Mouse (Mus musculus) monocyte, adult 59 days (primary cell): ENCODE measurements around the gene Olfr599. TPM values are rescaled to one million over a fixed set of nuclear protein-coding genes. Genes with fewer than 3 reads are reported as not detected.

ENCODE experiments used
- total RNA-seq, 2 experiments: library from RNA; stranded (reverse); gene quantifications; one replicate each; pipeline ENCODE4 v1.2.4; 2023

Gene Olfr599
- not detected for total RNA-seq

GRCm38 (mm10) chr7:103335617-103336016, at the start of gene Olfr599:
TSS of gene Olfr599 (plus strand) at chr7:103335917.

GRCm38 (mm10) chr7:103305348-103305747, 30.4 kb upstream of the Olfr599 start, which contains the start of gene Olfr596:
TSS of gene Olfr596 (plus strand) at chr7:103305648.

GRCm38 (mm10) chr7:103316015-103316414, 19.7 kb upstream of the Olfr599 start, which contains the start of gene Olfr597:
TSS of gene Olfr597 (plus strand) at chr7:103316315.

GRCm38 (mm10) chr7:103323268-103323667, 12.4 kb upstream of the Olfr599 start, which contains the start of gene Olfr598:
TSS of gene Olfr598 (plus strand) at chr7:103323568.

GRCm38 (mm10) chr7:103349569-103349968, 13.9 kb downstream of the Olfr599 start, which contains the start of gene Olfr600:
TSS of gene Olfr600 (minus strand) at chr7:103349669.

GRCm38 (mm10) chr7:103362555-103362954, 26.8 kb downstream of the Olfr599 start, which contains the start of gene Olfr601:
TSS of gene Olfr601 (minus strand) at chr7:103362655.

GRCm38 (mm10) chr7:103386077-103386476, 50.4 kb downstream of the Olfr599 start, which contains the start of gene Olfr603:
TSS of gene Olfr603 (minus strand) at chr7:103386177.

Other genes starting within 250 kb of the Olfr599 start
- not detected for gene Olfr585, start 238.2 kb upstream of the Olfr599 start, total RNA-seq
- gene Olfr586, start 210.3 kb upstream of the Olfr599 start, total RNA-seq = not detected
- not detected for gene Olfr588-ps1, start 195.0 kb upstream of the Olfr599 start, total RNA-seq
- not detected for gene Olfr589, start 179.6 kb upstream of the Olfr599 start, total RNA-seq
- not detected for gene Olfr591, start 157.6 kb upstream of the Olfr599 start, total RNA-seq
- not detected for gene Olfr592, start 151.1 kb upstream of the Olfr599 start, total RNA-seq
- not detected for gene Olfr593, start 124.1 kb upstream of the Olfr599 start, total RNA-seq
- not detected for gene Olfr594, start 118.9 kb upstream of the Olfr599 start, total RNA-seq
- not detected for gene Usp17ld, start 83.4 kb upstream of the Olfr599 start, total RNA-seq
- gene Olfr596, start 30.3 kb upstream of the Olfr599 start, total RNA-seq = not detected
- gene Olfr597, start 19.6 kb upstream of the Olfr599 start, total RNA-seq = not detected
- gene Olfr598, start 12.3 kb upstream of the Olfr599 start, total RNA-seq = not detected
- gene Olfr600, start 13.8 kb downstream of the Olfr599 start, total RNA-seq = not detected
- not detected for gene Olfr601, start 26.7 kb downstream of the Olfr599 start, total RNA-seq
- gene Olfr603, start 50.3 kb downstream of the Olfr599 start, total RNA-seq = not detected
- gene Usp17lc, start 79.2 kb downstream of the Olfr599 start, total RNA-seq = not detected
- not detected for gene Olfr605, start 109.5 kb downstream of the Olfr599 start, total RNA-seq
- gene Olfr606, start 113.1 kb downstream of the Olfr599 start, total RNA-seq = not detected
- not detected for gene Olfr607, start 128.2 kb downstream of the Olfr599 start, total RNA-seq
- not detected for gene Olfr608, start 134.0 kb downstream of the Olfr599 start, total RNA-seq
- gene Olfr609, start 162.1 kb downstream of the Olfr599 start, total RNA-seq = not detected
- not detected for gene Olfr610, start 176.2 kb downstream of the Olfr599 start, total RNA-seq
- gene Olfr611, start 184.9 kb downstream of the Olfr599 start, total RNA-seq = not detected
- not detected for gene Olfr612, start 206.8 kb downstream of the Olfr599 start, total RNA-seq
- gene Olfr613, start 212.2 kb downstream of the Olfr599 start, total RNA-seq = not detected
- gene Olfr615, start 220.2 kb downstream of the Olfr599 start, total RNA-seq = not detected
- gene Olfr616, start 233.2 kb downstream of the Olfr599 start, total RNA-seq = not detected
- gene Olfr617, start 237.1 kb downstream of the Olfr599 start, total RNA-seq = not detected